Mouse (Mus musculus): ENCODE data around the gene Gab1. TPM values are rescaled to one million over a fixed set of nuclear protein-coding genes. Genes with fewer than 3 reads are reported as not detected.

The Gab1 gene
- polyA plus RNA-seq, 1 experiment = 25.9 TPM

DNA sequence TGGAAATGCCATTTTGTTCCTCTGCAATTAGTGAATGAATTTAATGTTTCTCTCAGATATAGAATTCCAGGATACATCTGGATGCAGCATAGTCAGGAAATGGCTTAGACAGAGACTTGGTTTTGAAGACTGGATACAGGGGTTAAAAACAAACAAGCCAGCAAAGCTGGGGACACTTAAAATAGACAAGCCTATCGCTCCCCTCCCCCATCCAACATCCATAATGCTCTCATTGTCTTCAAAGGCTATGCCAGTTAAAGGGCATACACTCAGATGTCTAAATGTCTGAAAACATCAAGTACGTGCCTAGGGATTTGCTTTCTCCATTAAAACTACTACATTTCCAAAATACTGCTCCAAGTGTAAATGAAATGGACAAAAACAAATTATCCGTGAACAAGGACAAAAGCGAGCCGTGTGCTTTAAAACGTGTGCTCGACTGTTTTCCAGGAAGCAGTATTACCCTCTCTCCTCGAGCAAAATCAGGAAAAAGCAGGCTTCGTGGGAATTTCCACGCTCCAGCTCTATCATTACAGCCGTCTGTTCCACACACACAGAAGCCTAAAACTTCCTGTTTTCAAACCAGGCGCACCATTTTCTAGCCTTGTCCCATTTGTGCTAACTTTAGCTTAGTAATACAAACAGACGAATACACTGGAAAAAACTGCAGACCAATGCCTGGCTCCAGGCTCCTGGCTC, 72.4 kb downstream of the Gab1 start:
- peaks cover 9% of the 10 kb centered on the region; the same call in 1 of the 2 replicates for H3K4me1 ChIP-seq (ENCODE audit: control insufficient read depth, insufficient read depth, low read length)
- TF ChIP-seq CTCF (IDR thresholded peaks at IDR 0.05; ENCODE audit: extremely low read depth, insufficient read depth, low read length) = no peak
- no peak for TF ChIP-seq POLR2A (IDR thresholded peaks at IDR 0.05; ENCODE audit: extremely low read depth, insufficient read depth, low read length)
- H3K27ac ChIP-seq (ENCODE audit: insufficient read depth, low read length) = peak overlapping the region; percentile 91
- H3K4me3 ChIP-seq (ENCODE audit: insufficient read depth, low read length) = no peak overlapping the region

DNA sequence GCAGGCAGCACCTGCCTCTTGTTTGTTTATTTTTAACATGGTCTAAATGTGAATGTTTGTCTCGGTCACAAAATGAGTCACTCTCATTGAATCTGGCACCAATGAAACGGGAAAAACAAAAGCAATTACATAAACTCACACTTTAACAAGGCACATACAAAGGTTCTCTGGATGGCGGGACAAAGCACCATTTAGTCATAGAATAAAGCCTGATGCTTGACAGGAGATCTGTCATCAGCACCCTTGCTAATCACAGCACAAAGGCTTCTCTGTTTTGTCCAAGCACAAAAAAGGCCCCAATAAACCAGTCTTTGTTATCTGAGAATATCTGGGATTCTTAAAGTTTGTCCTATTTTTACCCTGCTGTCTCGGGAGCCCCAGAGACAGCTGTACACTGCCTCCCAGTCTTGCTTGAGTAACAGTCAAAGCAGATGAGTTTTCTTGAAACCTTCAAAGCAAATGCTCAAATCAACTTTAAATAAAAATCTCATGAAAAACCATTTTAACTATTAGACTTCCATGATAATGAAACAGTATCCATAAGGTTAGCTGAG, 76.2 kb downstream of the Gab1 start:
- H3K27ac ChIP-seq (ENCODE audit: insufficient read depth, low read length) = peak overlapping the region; percentile 86
- H3K4me1 ChIP-seq (ENCODE audit: control insufficient read depth, insufficient read depth, low read length) = peaks cover 3% of the 10 kb centered on the region; the same call in 1 of the 2 replicates
- no peak overlapping the region for H3K4me3 ChIP-seq (ENCODE audit: insufficient read depth, low read length)
- TF ChIP-seq CTCF (IDR thresholded peaks at IDR 0.05; ENCODE audit: extremely low read depth, insufficient read depth, low read length) (no peak), POLR2A (IDR thresholded peaks at IDR 0.05; ENCODE audit: extremely low read depth, insufficient read depth, low read length) (no peak)

DNA sequence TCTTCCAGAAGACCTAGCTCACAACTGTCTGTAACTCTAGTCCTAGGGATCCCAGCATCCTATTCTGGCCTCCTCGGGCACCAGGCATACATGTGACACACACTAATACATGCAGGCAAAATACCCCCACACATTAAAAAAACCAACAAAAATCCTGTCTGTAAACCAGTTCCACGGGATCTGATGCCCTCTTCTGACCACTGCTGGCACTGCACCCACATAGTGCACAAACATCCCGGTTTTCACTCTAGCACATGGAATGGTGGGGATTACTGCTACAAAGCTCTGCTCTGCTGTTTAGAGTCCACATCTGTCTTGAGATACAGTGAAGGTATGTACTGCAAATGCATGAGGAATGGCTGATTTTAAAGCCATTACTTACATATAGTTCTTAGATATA, 81.5 kb downstream of the Gab1 start:
- no peaks in the 10 kb centered on the region; the same call in none of the 2 replicates for H3K4me1 ChIP-seq (ENCODE audit: control insufficient read depth, insufficient read depth, low read length)
- TF ChIP-seq CTCF (IDR thresholded peaks at IDR 0.05; ENCODE audit: extremely low read depth, insufficient read depth, low read length) (0 out of 2 replicates have a peak, but pooled peaks have one; percentile 2), POLR2A (IDR thresholded peaks at IDR 0.05; ENCODE audit: extremely low read depth, insufficient read depth, low read length) (no peak)
- H3K4me3 ChIP-seq (ENCODE audit: insufficient read depth, low read length) = no peak overlapping the region
- peak overlapping the region; percentile 74 for H3K27ac ChIP-seq (ENCODE audit: insufficient read depth, low read length)

DNA sequence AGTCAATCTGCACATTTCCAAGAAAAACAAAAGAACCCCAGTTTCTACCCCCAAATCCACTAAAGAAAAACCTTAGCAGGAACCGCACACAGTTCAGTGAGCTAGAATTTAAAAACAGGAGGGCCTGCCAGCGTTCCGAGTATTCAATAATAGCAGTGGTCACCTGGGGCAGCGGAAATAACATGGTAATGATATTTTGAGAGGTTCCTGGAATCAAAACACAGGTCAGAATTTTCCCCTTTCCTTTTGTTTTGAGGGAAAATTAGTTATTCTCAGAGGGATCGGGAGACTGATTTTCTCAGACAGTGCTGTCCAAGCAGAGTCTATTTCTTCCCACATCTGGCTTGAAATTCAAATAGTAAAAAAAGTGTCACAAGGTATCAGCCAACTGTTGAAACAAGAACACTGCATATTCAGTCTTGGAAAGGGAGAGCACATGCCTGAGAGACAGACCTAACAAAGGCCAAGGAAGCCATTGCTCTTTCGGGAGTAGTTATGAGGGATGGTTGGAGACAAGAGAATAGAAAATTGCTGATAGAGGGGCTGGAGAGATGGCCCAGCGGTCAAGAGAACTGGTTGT, 82.0 kb downstream of the Gab1 start:
- H3K27ac ChIP-seq (ENCODE audit: insufficient read depth, low read length) = peak overlapping the region; percentile 74

DNA sequence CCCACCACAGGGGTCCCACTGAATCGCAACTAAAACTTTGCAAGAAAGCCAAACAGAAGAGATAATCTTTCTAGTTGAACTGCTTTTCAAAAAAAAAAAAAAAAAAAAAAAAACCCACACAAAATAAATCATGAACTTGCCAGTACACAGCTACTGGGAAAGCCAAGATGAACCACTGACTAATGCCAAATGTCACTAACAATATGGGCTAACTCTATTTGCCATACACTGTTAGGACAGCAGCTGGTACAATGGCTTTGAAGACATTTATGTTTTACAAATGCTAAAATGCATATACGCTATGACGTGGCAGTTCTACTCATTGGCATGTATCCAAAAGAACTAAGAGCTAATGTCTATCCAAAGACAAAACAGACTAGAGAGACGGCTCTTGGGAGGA, 84.2 kb downstream of the Gab1 start:
- TF ChIP-seq CTCF (IDR thresholded peaks at IDR 0.05; ENCODE audit: extremely low read depth, insufficient read depth, low read length) (no peak), POLR2A (IDR thresholded peaks at IDR 0.05; ENCODE audit: extremely low read depth, insufficient read depth, low read length) (no peak)
- H3K4me1 ChIP-seq (ENCODE audit: control insufficient read depth, insufficient read depth, low read length) = peaks cover 2% of the 10 kb centered on the region
- H3K27ac ChIP-seq (ENCODE audit: insufficient read depth, low read length) = no peak overlapping the region
- H3K4me3 ChIP-seq (ENCODE audit: insufficient read depth, low read length) = no peak overlapping the region

More for the DNA sequence above, 82.0 kb downstream of the Gab1 start:
- TF ChIP-seq POLR2A (IDR thresholded peaks at IDR 0.05; ENCODE audit: extremely low read depth, insufficient read depth, low read length) = no peak
- TF ChIP-seq CTCF (IDR thresholded peaks at IDR 0.05; ENCODE audit: extremely low read depth, insufficient read depth, low read length) = no peak
- Histone ChIP-seq H3K4me3 (ENCODE audit: insufficient read depth, low read length) (no peak overlapping the region), H3K4me1 (ENCODE audit: control insufficient read depth, insufficient read depth, low read length) (no peaks in the 10 kb centered on the region; the same call in none of the 2 replicates)

DNA sequence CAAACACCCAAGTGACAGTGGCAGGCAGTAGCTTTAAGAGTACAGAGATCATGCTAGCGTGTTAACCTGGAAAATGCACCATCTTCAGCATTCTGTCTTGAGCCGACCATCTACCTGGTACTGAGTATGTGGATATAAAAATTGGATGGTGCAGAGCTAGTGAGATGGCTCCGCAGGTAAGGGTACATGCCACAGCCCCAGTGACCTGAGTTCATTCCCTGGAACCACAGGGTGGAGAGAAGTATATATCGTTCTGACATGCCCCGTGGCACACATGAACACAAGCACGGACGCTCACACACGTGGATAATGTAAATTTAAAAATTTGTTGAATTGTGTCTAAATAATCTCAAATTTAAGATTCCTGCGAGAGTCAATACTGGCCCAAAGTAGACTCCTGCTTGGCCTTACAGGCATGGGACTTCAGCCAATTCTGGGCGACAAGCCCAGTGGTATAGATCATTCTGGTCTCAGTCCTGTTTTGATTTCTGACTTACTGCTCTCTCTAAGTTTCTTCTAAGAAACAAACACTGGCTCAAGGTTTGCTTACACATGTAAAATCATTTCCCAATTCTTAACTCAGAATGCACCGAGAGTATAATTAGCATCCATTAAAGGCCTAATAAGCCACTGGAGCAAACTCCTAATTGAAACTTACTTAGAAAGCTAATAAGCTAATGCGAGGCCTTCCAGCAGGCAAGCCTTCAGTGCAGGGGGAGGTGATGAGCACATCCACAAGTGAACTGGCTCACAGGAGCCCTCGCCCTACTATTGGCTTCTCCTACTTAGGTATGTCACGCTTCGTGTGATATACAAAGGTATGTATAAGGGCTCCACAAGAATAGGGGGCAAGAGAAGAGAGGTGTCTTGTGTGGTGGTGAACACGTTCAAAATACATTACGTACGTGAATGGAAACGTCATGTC, 85.5 kb downstream of the Gab1 start:
- Histone ChIP-seq H3K27ac (ENCODE audit: insufficient read depth, low read length) (peak overlapping the region; percentile 16; the same call in 1 of the 2 replicates), H3K4me1 (ENCODE audit: control insufficient read depth, insufficient read depth, low read length) (peaks cover 2% of the 10 kb centered on the region), H3K4me3 (ENCODE audit: insufficient read depth, low read length) (no peak overlapping the region)
- TF ChIP-seq POLR2A (IDR thresholded peaks at IDR 0.05; ENCODE audit: extremely low read depth, insufficient read depth, low read length) (no peak), CTCF (IDR thresholded peaks at IDR 0.05; ENCODE audit: extremely low read depth, insufficient read depth, low read length) (no peak)

DNA sequence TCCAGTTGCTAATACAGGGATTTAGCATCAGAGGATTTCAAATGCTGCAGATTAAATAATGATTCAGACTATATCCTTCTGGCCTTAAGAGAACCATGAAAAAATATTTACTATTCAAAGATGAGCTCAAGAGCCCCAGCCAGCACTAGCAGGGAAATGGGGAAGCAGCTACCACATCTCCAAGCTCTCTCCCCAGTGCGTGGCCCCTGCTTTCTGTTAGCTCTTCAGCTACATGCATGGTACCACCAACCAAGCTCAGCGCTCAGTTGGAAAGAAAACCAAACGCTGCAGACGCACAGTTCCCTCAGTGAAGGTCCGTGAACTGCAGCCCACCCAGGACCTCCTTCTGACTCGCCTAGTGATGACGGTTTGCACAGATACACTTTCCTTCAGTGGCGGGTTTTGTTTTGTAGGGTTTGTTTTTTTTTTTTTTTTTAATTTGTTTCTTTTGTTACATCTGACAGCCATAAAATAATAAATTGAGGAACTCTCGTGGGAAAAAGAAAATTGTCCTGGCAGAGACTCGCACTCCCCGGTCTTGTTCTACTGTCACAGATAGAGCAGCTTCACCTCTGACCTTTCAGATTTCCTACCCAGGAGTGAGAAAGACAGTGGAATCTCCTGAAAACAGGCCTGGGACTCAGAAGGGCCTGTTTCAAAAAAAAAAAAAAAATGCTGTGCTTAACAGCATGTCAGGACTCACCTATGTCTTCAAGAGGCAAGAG, 86.4 kb downstream of the Gab1 start:
- TF ChIP-seq CTCF (IDR thresholded peaks at IDR 0.05; ENCODE audit: extremely low read depth, insufficient read depth, low read length) (no peak), POLR2A (IDR thresholded peaks at IDR 0.05; ENCODE audit: extremely low read depth, insufficient read depth, low read length) (no peak)
- no peak overlapping the region for H3K4me3 ChIP-seq (ENCODE audit: insufficient read depth, low read length)
- peak overlapping the region; percentile 65; the same call in 1 of the 2 replicates for H3K27ac ChIP-seq (ENCODE audit: insufficient read depth, low read length)
- peaks cover 2% of the 10 kb centered on the region for H3K4me1 ChIP-seq (ENCODE audit: control insufficient read depth, insufficient read depth, low read length)

DNA sequence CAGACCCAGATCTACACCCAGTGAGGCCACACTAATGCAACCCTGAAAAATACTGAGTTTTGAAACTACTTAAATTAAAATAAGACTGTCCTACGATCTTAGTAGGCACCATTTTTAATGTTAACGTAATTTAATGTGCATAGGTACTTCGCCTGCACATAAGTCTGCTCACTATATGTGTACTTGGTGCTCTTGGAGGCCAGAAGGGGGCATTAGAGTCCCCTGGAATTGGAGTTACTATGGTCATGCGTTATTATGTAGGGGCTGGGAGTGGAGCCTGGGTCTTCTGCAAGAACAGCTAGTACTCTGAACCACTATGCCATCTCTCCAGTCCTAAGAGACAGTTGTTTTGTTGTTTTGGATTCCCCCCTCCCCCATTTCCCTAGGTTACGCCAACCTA, 88.1 kb downstream of the Gab1 start:
- Histone ChIP-seq H3K27ac (ENCODE audit: insufficient read depth, low read length) (0 out of 2 replicates have a peak overlapping the region, but pooled peaks have one; percentile 74), H3K4me1 (ENCODE audit: control insufficient read depth, insufficient read depth, low read length) (peaks cover 2% of the 10 kb centered on the region), H3K4me3 (ENCODE audit: insufficient read depth, low read length) (no peak overlapping the region)
- TF ChIP-seq POLR2A (IDR thresholded peaks at IDR 0.05; ENCODE audit: extremely low read depth, insufficient read depth, low read length) (no peak), CTCF (IDR thresholded peaks at IDR 0.05; ENCODE audit: extremely low read depth, insufficient read depth, low read length) (no peak)

Measured in cortical plate, adult 2 months (tissue).